Mouse (Mus musculus): Measurements from ENCODE around the gene Dusp12.

Gene Dusp12

DNA sequence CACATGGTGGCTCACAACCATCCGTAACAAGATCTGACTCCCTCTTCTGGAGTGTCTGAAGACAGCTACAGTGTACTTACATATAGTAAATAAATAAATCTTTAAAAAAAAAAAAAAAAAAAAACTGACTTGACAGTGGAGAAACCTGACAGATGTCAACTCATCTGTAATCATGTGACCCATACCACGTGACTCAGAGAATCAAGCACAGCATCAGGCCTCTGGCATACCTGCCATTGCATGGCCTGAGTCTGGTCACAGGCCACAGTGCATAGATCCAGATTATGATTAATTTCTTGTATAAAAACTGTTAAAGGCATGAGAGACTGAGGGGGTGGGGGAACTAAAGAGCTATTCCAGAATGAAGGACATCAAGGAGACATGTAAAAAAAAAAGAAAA lies 26.5 kb downstream of the Dusp12 start:
- DNase-seq = no peak

DNA sequence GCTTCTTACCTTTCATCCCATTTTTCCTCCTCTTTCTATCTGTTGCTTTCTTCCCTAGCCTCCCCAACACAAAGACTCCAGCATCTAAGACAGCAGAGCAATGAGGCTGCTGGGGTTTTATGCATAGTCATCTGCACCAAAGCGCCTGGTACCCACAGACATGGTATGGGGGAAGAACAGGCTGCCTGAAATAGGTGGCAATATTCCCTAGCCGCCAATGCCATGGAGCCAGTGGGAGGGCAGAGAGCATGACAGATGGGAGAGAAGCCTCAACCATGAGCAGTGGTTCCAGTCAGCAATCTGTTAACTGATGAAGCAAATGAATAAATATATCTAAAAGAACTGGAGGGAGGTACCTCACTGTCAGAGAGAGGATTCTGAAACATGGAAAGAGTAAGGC lies 28.0 kb downstream of the Dusp12 start:
- DNase-seq = no peak

DNA sequence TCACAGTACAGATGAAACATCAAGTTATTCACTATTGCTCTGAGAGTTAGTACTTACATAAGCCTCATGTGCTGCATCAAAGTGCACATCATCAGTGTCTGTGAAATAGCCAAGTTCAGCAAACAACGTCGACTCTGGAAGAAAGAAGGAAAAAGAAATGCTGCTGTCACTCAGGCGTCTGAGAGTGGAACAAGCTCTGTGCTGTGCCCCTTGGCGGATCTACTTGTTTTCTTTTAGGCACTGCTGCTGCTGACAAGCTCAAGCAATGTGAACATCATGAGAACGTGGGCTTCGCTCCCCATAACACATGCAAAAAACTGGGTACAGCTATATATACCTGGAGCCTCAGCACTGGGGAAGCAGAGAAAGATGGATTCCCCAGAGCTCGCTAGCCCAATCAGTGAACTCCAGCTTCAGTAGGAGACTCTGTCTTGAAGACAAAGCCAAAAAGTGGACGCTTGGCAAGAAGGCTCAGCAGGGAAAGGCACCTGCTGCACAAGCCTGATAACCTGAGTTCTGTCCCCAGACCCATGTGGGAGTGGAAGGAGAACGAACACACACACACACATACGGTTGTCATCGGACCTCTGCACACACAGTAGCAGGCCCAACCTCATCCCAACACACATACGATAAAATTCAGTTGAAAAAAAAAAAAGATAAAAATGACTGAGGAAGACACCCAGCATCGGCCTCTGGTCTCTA lies 30.1 kb downstream of the Dusp12 start:
- DNase-seq = no peak

DNA sequence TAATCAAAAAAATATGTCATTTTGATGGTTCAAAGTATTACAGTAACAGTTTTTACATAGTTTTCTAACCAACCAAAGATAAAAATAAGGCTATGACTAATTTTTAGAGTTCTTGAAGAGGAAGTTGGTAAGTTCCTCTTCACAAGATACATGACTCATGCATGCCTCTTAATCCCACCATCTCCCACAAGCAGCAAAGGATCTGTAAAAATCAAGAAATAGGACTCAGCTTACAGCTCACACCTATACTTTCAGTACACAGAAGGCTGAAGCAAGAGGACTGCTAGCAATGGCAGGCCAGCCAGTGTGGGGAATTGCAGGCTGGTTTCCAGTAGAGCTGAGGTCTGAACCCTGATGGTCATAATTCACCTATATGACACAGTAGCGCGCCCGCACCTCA lies 31.7 kb downstream of the Dusp12 start:
- DNase-seq = no peak

DNA sequence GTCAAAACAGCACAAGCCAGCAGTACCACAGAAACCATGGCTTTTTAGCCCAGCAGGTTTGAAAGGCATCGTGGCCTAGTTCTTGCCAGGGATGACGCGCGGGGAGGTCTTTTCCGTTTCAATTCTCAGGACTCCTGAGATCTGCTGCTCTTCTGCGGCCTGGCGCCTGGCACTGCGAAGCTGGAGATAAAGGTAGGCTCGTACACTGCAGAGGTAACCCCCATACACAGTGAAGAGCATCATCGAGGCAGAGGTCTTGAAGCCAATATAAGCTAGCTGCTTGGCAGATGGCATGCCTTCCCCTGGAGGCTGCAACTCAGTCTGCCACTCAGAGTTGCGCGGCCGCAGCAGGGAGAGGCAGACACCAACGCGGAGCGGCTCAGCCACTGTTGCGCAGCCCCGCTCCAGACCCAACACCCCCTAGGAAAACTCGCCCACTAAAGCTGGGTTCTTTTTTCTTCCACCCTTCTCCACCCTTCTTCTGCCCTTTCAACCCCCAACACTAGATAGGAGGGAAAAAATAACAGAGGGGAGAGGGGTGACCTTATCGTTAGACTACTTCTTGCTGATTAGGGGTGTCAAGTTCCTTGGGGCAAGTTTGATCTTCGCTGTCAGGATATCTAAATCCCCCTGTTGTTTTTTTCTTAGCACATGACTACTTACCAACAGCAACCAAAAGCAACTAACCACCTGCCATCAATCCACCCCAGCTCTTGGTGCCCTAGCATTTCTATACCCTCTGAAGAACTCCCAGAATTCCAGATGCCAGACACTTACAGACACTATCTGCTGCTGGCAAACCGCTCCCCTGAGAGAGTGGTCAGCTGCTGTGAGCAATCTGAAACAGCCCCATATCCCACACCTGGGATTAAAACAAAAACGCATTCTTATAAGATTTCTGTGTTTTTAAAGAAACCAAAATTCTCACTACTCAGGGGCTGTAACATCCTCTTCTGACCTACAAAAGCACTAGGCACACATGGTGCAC lies 34.4 kb downstream of the Dusp12 start:
- no peak for DNase-seq

DNA sequence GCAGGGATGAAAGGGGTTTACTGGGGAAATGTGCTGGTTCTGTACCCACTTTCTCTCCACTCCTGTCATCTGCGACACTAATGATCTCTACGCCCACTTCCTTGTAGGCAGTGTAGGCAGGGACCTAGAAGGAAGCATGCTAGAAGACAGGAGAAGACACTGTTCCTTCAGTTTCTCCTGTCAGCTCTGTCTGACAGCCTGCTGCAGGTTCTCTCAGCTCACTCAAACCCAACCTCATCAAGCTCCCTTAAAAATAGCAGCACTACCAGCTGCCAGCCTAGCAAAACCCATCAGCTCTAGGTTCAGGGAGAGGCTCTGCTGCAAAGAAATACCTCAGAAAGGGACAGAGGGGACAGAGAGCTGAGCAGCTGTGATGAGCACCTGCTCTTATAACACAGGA lies 35.3 kb downstream of the Dusp12 start:
- no peak for DNase-seq

DNA sequence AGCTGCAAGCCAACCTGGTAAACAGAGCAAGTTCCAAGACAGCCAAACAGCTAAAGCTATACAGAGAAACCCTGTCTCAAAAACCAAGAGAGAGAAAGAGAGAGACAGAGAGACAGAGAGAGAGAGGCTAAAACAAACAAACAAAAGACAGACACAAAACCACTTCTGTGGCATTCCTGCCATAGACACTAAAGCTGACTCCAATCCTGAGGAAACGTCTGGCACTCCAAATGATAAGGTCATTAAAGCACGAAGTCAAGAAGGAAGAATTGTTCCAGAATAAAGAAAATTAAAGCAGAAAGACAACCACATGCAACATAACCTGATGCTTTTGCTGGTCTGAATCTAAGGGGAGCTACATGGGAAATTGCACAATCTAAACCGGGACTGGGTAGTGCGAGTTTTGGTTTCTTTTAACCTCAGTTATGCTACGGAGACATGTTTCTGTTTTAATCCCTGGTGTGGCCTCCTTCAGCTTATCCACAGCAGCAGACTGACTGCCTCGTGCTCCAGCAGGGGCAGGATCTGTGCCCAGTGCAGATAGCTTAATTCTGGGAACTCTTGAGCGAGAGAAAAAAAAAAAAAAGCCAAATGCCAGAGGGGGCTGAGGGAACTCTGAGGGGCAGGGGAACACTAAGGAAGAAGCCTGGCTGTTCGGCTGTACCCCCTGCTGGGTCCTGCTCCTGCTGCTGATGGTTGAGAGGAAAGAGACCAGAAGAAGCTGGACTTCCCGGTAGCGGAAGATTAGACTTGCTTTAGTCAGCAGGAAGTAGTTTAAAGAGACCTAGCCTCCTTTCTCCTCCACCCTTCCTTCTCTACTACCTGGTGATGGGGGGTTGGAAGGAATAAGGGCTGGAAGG lies 39.7 kb downstream of the Dusp12 start:
- DNase-seq = no peak

DNA sequence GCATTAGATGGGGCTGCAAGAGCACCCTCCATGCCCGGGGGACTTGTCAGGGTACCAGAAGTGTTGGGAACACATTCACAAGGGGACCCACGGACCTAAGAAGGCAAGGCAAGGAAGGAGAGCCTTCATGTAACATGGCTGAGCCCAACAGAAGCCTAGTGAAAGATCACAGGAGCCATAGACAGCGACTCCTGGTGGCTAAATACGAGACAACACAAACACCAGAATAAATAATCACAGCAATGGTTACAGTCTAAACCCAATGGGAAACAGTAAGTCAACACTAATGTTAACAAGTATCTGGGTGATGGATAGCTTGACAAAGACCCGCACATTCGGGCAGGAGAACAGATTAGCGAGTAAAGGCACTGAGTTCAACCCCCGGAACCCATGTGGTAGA lies 41.0 kb downstream of the Dusp12 start:
- DNase-seq = peak in 1 of 2 experiments; percentile 43

DNA sequence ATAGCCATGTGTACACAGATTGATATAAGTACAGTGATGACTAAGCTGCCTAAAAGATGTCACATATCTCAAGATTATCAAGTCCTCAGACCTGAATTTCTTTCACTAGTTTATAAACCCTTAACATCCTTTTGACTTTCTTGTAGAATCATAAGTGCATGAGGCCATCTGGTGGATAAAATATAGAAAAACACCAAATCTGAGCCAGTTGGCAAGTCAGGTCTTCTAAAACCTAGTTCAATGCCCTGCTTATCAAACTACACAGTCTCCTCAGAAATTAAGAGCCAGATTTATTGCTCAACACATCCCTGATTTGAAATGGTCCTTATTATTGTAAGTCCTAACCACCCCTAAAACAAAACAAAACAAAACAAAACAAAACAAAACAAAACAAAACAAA lies 45.7 kb downstream of the Dusp12 start:
- peak in 1 of 2 experiments; percentile 23 for DNase-seq

DNA sequence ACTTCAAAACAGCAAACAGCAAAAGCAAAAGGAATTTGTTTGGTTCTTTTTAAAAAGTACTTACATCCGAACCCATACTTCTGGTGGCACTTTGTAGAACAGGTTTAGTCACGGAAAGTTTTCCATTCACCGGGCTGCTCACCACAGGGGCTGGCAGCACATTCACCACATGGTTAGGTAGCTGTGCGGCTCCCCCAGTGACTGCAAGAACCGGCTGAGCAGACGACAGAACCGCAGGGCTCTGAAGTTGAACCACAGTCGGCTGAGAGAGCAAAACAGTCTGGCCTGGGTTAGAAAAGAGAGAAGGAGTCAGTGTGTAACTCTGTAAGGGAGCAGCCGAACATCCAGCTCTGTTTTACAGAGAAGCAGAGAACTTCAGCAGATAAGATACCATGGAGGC lies 50.6 kb downstream of the Dusp12 start:
- peak; percentile 28 for DNase-seq

DNA sequence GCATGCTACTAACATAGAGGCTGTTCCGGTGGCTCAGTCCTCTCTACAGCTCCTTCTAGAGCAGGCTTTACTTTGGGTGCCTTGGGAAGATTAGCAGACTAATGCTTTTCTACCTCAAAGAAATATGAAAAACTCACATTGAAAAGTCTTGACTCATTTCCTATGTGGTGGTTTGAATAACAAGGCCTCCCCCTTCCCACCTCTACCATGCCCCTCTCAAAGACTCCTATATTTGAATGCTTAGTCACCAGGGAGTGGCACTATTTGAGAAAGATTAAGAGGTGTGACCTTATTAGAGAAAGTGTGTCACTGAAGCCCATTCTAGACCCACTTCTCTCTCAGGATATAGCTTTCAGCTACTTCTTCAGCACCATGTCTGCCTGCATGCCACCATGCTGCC lies 55.6 kb downstream of the Dusp12 start:
- no peak for DNase-seq

DNA sequence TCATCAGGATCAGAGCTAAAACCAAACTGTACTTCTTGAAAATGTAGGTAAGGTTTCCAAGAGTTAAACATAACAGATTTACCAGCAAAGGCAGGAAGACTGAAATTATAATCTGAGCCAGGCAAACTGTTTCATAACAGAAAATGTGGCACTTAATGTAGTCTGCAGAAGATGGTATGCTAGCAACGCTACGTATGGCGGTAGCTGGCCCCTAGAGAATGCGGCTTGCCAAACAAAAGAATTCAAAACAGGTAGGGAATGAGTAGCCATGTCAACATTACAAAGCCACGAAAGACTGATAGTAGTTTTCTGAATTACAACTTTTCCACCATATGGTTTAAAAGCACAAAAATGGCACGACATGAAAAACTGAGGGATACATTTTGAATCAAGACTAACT lies 56.0 kb downstream of the Dusp12 start:
- DNase-seq = no peak
